Mouse (Mus musculus) ES-E14 (cell line): Measurements from ENCODE around the gene Cd68.

Experiments used
- CHD2 ChIP-seq: IDR thresholded peaks from 2 replicates; pipeline ENCODE4 v1.6.1; 2014; ENCODE audit warnings: mild to moderate bottlenecking, low read depth, low read length, inconsistent platforms
- HCFC1 ChIP-seq: IDR thresholded peaks from 2 replicates; pipeline ENCODE4 v1.6.1; 2012; ENCODE audit warnings: low read length, inconsistent platforms, borderline replicate concordance; ENCODE audit not compliant: insufficient read depth
- MAFK ChIP-seq: IDR thresholded peaks from 2 replicates; pipeline ENCODE4 v1.6.1; 2014; ENCODE audit warnings: mild to moderate bottlenecking, low read depth, low read length, inconsistent platforms; ENCODE audit not compliant: insufficient read depth
- ZC3H11A ChIP-seq: IDR thresholded peaks from 2 replicates; pipeline ENCODE4 v1.6.1; 2012; ENCODE audit warnings: low read depth, mild to moderate bottlenecking, inconsistent platforms, low read length, borderline replicate concordance
- ZNF384 ChIP-seq: IDR thresholded peaks from 2 replicates; pipeline ENCODE4 v1.6.1; 2012; ENCODE audit warnings: low read depth, low read length, inconsistent platforms

- TF ChIP-seq MAFK (no peak), CHD2 (no peak), ZNF384 (no peak), ZC3H11A (no peak), HCFC1 (no peak)
Measured at GRCm38 (mm10) chr11:69692863-69693262, 26.9 kb upstream of the Cd68 start.
